Mouse (Mus musculus): ENCODE results near the gene Aldh3a2. TPM values are rescaled to one million over a fixed set of nuclear protein-coding genes. Genes with fewer than 3 reads are reported as not detected.
A peak's percentile ranks its signal among the peaks of the same experiment; 100 is the strongest.
"Not testable (repeated sequence)": the region's sequence is repeated elsewhere in the genome, so short reads cannot be mapped to it uniquely, and the experiment has no call there.

Aldh3a2 gene
- polyA plus RNA-seq, 1 experiment from 2014 or later: 28.5 TPM

- H3K4me3 ChIP-seq: no peak overlapping the region
- H3K27ac ChIP-seq (replicated peaks): no peak overlapping the region
- no peak overlapping the region for H3K9ac ChIP-seq (replicated peaks)
- no peaks in the 10 kb centered on the region for H3K27me3 ChIP-seq
- no peaks in the 10 kb centered on the region for H3K36me3 ChIP-seq
- no peak overlapping the region for H3K4me2 ChIP-seq (replicated peaks)
- H3K4me1 ChIP-seq: no peaks in the 10 kb centered on the region
- H3K9me3 ChIP-seq: no peaks in the 10 kb centered on the region
- ATAC-seq (ENCODE audit: low FRiP score, low read depth): no peak
Measured at GRCm38 (mm10) chr11:61181624-61182023, 85.6 kb downstream of the Aldh3a2 start.

- Histone ChIP-seq H3K27me3 (no peaks in the 10 kb centered on the region), H3K9me3 (no peaks in the 10 kb centered on the region), H3K27ac (replicated peaks) (no peak overlapping the region), H3K36me3 (no peaks in the 10 kb centered on the region), H3K4me1 (0 out of 2 replicates have a peak, but pooled peaks cover 3% of the 10 kb centered on the region), H3K4me3 (no peak overlapping the region), H3K4me2 (replicated peaks) (no peak overlapping the region), H3K9ac (replicated peaks) (no peak overlapping the region)
- no peak for ATAC-seq (ENCODE audit: low FRiP score, low read depth)
- WGBS: 94% methylated on average over 3 of the region's 3 CpGs
Measured at GRCm38 (mm10) chr11:61180361-61180760, 86.9 kb downstream of the Aldh3a2 start.

- Histone ChIP-seq H3K4me3 (no peak overlapping the region), H3K27me3 (no peaks in the 10 kb centered on the region), H3K9me3 (no peaks in the 10 kb centered on the region), H3K9ac (replicated peaks) (no peak overlapping the region), H3K4me2 (replicated peaks) (no peak overlapping the region), H3K4me1 (peaks cover 24% of the 10 kb centered on the region), H3K36me3 (0 out of 2 replicates have a peak, but pooled peaks cover 3% of the 10 kb centered on the region), H3K27ac (replicated peaks) (peak overlapping the region; percentile 83)
- 85% methylated on average over 1 of the region's 1 CpGs for WGBS
- no peak for ATAC-seq (ENCODE audit: low FRiP score, low read depth)
Measured at GRCm38 (mm10) chr11:61176321-61176720, 90.9 kb downstream of the Aldh3a2 start.

GRCm38 (mm10) chr11:61175778-61176177 lies 91.5 kb downstream of the Aldh3a2 start:
- Histone ChIP-seq H3K4me1 (peaks cover 27% of the 10 kb centered on the region), H3K36me3 (0 out of 2 replicates have a peak, but pooled peaks cover 3% of the 10 kb centered on the region), H3K27me3 (no peaks in the 10 kb centered on the region), H3K4me2 (replicated peaks) (peak overlapping the region; percentile 45), H3K27ac (replicated peaks) (peak overlapping the region; percentile 83), H3K9ac (replicated peaks) (no peak overlapping the region), H3K4me3 (no peak overlapping the region), H3K9me3 (no peaks in the 10 kb centered on the region)
- WGBS: 73% methylated on average over 5 of the region's 5 CpGs
- ATAC-seq (ENCODE audit: low FRiP score, low read depth): no peak

GRCm38 (mm10) chr11:61174821-61175658 lies 92.2 kb downstream of the Aldh3a2 start, which contains the start of gene Usp22:
Gene Usp22, minus strand, starts transcription at chr11:61175055.
- peak; percentile 98 for ATAC-seq (ENCODE audit: low FRiP score, low read depth)
- Histone ChIP-seq H3K4me3 (peak within 1 kb of the TSS; percentile 98), H3K9ac (replicated peaks) (peak within 1 kb of the TSS; percentile 99), H3K9me3 (no peaks in the 10 kb centered on the region), H3K4me1 (peaks cover 33% of the 10 kb centered on the region), H3K27ac (replicated peaks) (peak within 1 kb of the TSS; percentile 98), H3K4me2 (replicated peaks) (peak within 1 kb of the TSS; percentile 65), H3K27me3 (no peaks in the 10 kb centered on the region), H3K36me3 (0 out of 2 replicates have a peak, but pooled peaks cover 3% of the 10 kb centered on the region)
- under 1% methylated on average over 69 of the region's 69 CpGs for WGBS

- Histone ChIP-seq H3K36me3 (0 out of 2 replicates have a peak, but pooled peaks cover 3% of the 10 kb centered on the region), H3K9ac (replicated peaks) (peak overlapping the region; percentile 99), H3K4me2 (replicated peaks) (peak overlapping the region; percentile 65), H3K27ac (replicated peaks) (peak overlapping the region; percentile 98), H3K9me3 (no peaks in the 10 kb centered on the region), H3K4me1 (peaks cover 39% of the 10 kb centered on the region), H3K27me3 (no peaks in the 10 kb centered on the region), H3K4me3 (peak overlapping the region; percentile 98)
- peak; percentile 42 for ATAC-seq (ENCODE audit: low FRiP score, low read depth)
- WGBS: under 1% methylated on average over 26 of the region's 28 CpGs
Measured at GRCm38 (mm10) chr11:61174291-61174820, 92.9 kb downstream of the Aldh3a2 start.

GRCm38 (mm10) chr11:61173477-61173876 lies 93.8 kb downstream of the Aldh3a2 start:
- not testable (repeated sequence) for ATAC-seq (ENCODE audit: low FRiP score, low read depth); H3K9me3 ChIP-seq; H3K27me3 ChIP-seq; H3K36me3 ChIP-seq
- Histone ChIP-seq H3K4me1 (peaks cover 44% of the 10 kb centered on the region), H3K9ac (replicated peaks) (peak overlapping the region; percentile 99), H3K27ac (replicated peaks) (0 out of 2 replicates have a peak overlapping the region, but pooled peaks have one; percentile 10), H3K4me3 (peak overlapping the region; percentile 98), H3K4me2 (replicated peaks) (peak overlapping the region; percentile 65)
- 26% methylated on average over 15 of the region's 15 CpGs for WGBS

Other genes with a start within 250 kb of the Aldh3a2 start
- gene Kcnj12, start 244.9 kb downstream of the Aldh3a2 start, polyA plus RNA-seq (2016; fragmentation: Nextera tagmentation; extraction: Ambion mirVana): 0.45 and 0.50 TPM in 2 replicates
- gene Tnfrsf13b, start 140.7 kb downstream of the Aldh3a2 start, polyA plus RNA-seq (2016; fragmentation: Nextera tagmentation; extraction: Ambion mirVana): 0.68 and 1.6 TPM in 2 replicates
- 338 and 345 TPM in 2 replicates for gene Usp22, start 92.4 kb downstream of the Aldh3a2 start, polyA plus RNA-seq (2016; fragmentation: Nextera tagmentation; extraction: Ambion mirVana)
- not detected in 2 replicates for gene Aldh3a1, start 59.9 kb downstream of the Aldh3a2 start, polyA plus RNA-seq (2016; fragmentation: Nextera tagmentation; extraction: Ambion mirVana)
- gene Slc47a2, start 75.4 kb upstream of the Aldh3a2 start, polyA plus RNA-seq (2016; fragmentation: Nextera tagmentation; extraction: Ambion mirVana): not detected in 2 replicates
- gene Slc47a1, start 110.9 kb upstream of the Aldh3a2 start, polyA plus RNA-seq (2016; fragmentation: Nextera tagmentation; extraction: Ambion mirVana): not detected in 2 replicates
- 4.8 and 6.6 TPM in 2 replicates for gene Rnf112, start 186.7 kb upstream of the Aldh3a2 start, polyA plus RNA-seq (2016; fragmentation: Nextera tagmentation; extraction: Ambion mirVana)
- gene Mfap4, start 218.0 kb upstream of the Aldh3a2 start, polyA plus RNA-seq (2016; fragmentation: Nextera tagmentation; extraction: Ambion mirVana): 61.5 and 83.2 TPM in 2 replicates
- gene Mapk7, start 226.9 kb upstream of the Aldh3a2 start, polyA plus RNA-seq (2016; fragmentation: Nextera tagmentation; extraction: Ambion mirVana): 94.2 and 100 TPM in 2 replicates
- 33.2 and 37.8 TPM in 2 replicates for gene B9d1, start 237.7 kb upstream of the Aldh3a2 start, polyA plus RNA-seq (2016; fragmentation: Nextera tagmentation; extraction: Ambion mirVana)